Mouse (Mus musculus): ENCODE results near the gene Fhad1. TPM values are rescaled to one million over a fixed set of nuclear protein-coding genes. Genes with fewer than 3 reads are reported as not detected.

Gene Fhad1
- polyA plus RNA-seq, 1 experiment from 2014 or later = 1.2 TPM

DNA sequence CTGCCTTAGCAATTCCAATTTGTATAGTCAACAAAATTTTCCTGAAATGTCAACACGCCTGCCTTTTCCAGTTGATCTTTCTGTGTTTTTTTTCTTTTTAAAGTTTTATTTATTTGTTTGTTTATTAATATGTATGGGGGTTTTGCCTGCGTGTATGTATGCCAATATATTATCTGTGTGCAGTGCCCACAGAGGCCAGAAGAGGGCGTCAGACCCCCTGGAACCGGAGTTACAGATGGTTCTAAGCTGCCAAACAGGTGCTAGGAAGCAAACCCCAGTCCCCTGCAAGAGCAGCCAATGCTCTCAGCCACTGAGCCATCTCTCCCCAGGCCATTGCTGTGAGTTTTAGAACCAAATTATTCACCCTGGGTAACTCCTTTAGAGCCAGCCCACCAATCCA, 76.3 kb downstream of the Fhad1 start:
- Histone ChIP-seq H3K27ac (ENCODE audit: low read depth, low read length) (no peak overlapping the region), H3K27me3 (replicated peaks; ENCODE audit: control insufficient read depth, insufficient read depth, low read length) (no peaks in the 10 kb centered on the region), H3K9ac (ENCODE audit: low read depth, low read length) (no peak overlapping the region), H3K4me3 (ENCODE audit: low read depth, low read length) (no peak overlapping the region), H3K36me3 (ENCODE audit: control insufficient read depth, insufficient read depth) (no peaks in the 10 kb centered on the region), H3K4me2 (replicated peaks; ENCODE audit: low read depth) (no peak overlapping the region), H3K9me3 (ENCODE audit: control insufficient read depth) (no peaks in the 10 kb centered on the region), H3K4me1 (replicated peaks; ENCODE audit: control insufficient read depth, insufficient read depth, low read length) (0 out of 2 replicates have a peak, but pooled peaks cover 2% of the 10 kb centered on the region)
- TF ChIP-seq CTCF (IDR thresholded peaks at IDR 0.05; ENCODE audit: low read depth) = peak; percentile 30; the same call in 1 of the 2 replicates
- WGBS = 74% methylated on average over 4 of the region's 4 CpGs
- ATAC-seq = no peak

DNA sequence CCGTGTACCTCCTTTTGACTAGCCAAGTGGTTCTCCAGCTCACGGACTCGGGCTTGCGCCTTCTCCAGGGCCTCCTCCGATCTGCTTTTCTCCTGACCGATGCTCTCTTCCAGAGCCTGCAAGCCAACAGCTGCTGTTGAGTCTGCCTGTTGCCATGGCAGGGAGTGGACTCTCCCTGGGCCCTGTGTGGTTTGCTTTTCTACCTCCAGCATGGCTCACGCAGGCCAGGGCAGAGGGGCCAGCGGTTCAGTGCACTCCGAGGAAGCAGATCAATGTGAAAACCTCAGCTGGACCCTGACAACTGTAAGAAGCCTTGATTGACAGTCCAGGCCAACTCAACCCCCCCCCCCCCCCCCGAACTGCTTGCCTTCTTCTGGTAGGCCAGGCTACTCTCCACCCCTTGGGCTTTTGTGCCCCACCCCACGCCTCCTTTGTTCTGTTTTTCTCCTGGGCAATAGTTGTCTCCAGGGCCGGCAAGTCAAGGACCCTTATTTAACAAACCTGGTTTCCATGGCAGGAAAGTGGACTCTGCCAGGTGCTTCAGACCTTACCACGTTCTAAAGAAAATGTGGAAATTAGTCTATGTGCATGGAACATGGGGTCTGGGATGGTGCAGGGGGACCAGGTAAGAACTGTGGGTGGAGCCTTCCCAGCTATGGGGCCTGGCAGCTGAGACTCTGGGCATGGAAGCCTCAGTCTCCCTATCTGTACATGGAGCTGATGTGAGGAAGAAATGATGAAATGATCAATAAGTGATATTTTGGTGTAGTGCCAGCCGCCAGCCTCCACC, 81.9 kb downstream of the Fhad1 start:
- Histone ChIP-seq H3K27me3 (replicated peaks; ENCODE audit: control insufficient read depth, insufficient read depth, low read length) (no peaks in the 10 kb centered on the region), H3K4me2 (replicated peaks; ENCODE audit: low read depth) (no peak overlapping the region), H3K9me3 (ENCODE audit: control insufficient read depth) (no peaks in the 10 kb centered on the region), H3K27ac (ENCODE audit: low read depth, low read length) (no peak overlapping the region), H3K36me3 (ENCODE audit: control insufficient read depth, insufficient read depth) (no peaks in the 10 kb centered on the region), H3K4me3 (ENCODE audit: low read depth, low read length) (no peak overlapping the region), H3K4me1 (replicated peaks; ENCODE audit: control insufficient read depth, insufficient read depth, low read length) (no peaks in the 10 kb centered on the region), H3K9ac (ENCODE audit: low read depth, low read length) (no peak overlapping the region)
- TF ChIP-seq CTCF (IDR thresholded peaks at IDR 0.05; ENCODE audit: low read depth) = no peak
- WGBS = 60% methylated on average over 14 of the region's 14 CpGs
- no peak for ATAC-seq

DNA sequence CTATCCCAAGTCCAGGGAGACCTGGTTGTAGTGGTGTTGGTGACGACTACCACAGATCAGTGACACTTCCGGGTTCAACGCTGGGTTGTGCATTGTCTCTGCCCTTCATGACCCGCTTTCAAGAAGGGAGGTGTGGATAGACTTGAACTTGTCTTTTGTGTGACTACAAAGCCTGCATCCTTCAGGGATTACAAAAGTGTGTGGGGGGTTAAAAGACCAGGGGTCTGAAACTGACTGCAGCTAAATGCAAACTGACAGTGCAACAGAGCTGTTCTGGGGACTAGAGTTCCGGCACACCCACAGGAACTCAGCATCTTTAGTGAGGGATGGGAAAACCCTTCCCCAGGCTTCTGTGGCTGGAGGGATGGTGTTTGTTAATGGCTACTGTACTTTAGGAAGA, 83.4 kb downstream of the Fhad1 start:
- H3K27me3 ChIP-seq (replicated peaks; ENCODE audit: control insufficient read depth, insufficient read depth, low read length) = no peaks in the 10 kb centered on the region
- no peaks in the 10 kb centered on the region for H3K9me3 ChIP-seq (ENCODE audit: control insufficient read depth)
- TF ChIP-seq CTCF (IDR thresholded peaks at IDR 0.05; ENCODE audit: low read depth) = no peak
- no peaks in the 10 kb centered on the region for H3K4me1 ChIP-seq (replicated peaks; ENCODE audit: control insufficient read depth, insufficient read depth, low read length)
- H3K27ac ChIP-seq (ENCODE audit: low read depth, low read length) = no peak overlapping the region
- no peak overlapping the region for H3K4me2 ChIP-seq (replicated peaks; ENCODE audit: low read depth)
- H3K9ac ChIP-seq (ENCODE audit: low read depth, low read length) = no peak overlapping the region
- H3K4me3 ChIP-seq (ENCODE audit: low read depth, low read length) = no peak overlapping the region
- no peak for ATAC-seq
- no peaks in the 10 kb centered on the region for H3K36me3 ChIP-seq (ENCODE audit: control insufficient read depth, insufficient read depth)
- WGBS = 90% methylated on average over 5 of the region's 5 CpGs

DNA sequence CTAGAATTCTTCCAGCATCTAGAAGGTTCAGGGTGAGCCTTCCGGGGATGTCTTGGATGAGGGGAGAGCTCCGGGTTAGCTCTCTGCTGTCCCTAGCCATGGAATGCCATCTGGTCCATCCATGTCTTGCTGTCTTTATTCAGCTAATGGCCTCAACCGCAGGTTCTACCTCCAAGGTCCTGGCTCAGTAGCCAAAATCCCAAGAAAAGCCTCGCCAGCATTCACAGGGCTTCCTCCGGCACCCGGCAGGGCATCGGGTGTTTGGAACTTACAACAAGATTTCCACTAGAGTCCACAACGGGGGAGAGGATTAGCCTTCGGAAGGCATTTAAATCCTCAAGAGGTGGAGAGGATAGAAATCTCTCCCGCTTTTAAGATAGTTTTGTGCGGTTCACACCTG, 84.9 kb downstream of the Fhad1 start:
- Histone ChIP-seq H3K4me3 (ENCODE audit: low read depth, low read length) (no peak overlapping the region), H3K27ac (ENCODE audit: low read depth, low read length) (no peak overlapping the region), H3K27me3 (replicated peaks; ENCODE audit: control insufficient read depth, insufficient read depth, low read length) (no peaks in the 10 kb centered on the region), H3K9me3 (ENCODE audit: control insufficient read depth) (no peaks in the 10 kb centered on the region), H3K4me1 (replicated peaks; ENCODE audit: control insufficient read depth, insufficient read depth, low read length) (no peaks in the 10 kb centered on the region), H3K4me2 (replicated peaks; ENCODE audit: low read depth) (no peak overlapping the region), H3K9ac (ENCODE audit: low read depth, low read length) (no peak overlapping the region), H3K36me3 (ENCODE audit: control insufficient read depth, insufficient read depth) (no peaks in the 10 kb centered on the region)
- no peak for ATAC-seq
- 86% methylated on average over 11 of the region's 11 CpGs for WGBS
- no peak for TF ChIP-seq CTCF (IDR thresholded peaks at IDR 0.05; ENCODE audit: low read depth)

DNA sequence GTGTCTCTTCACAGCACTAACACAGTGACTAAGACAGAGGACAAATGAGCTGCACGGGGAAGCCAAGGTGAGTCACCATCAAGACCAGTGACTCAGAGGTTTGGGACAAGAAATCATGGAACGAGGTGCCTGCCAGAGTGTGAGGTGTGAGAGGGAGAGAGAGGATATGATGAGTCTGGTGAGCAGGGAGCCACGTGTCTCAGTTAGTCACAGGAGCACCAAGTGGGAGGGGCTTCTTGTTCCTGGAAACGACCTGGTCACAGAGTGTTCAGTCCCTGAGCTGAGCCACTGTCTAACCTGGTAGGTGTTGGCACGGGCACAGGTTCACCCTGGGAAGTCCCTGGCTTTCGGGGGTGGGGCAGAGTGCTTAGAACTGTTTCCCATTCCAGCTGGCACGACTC, 86.0 kb downstream of the Fhad1 start:
- Histone ChIP-seq H3K9me3 (ENCODE audit: control insufficient read depth) (no peaks in the 10 kb centered on the region), H3K27me3 (replicated peaks; ENCODE audit: control insufficient read depth, insufficient read depth, low read length) (no peaks in the 10 kb centered on the region), H3K4me2 (replicated peaks; ENCODE audit: low read depth) (no peak overlapping the region), H3K4me3 (ENCODE audit: low read depth, low read length) (no peak overlapping the region), H3K27ac (ENCODE audit: low read depth, low read length) (no peak overlapping the region), H3K4me1 (replicated peaks; ENCODE audit: control insufficient read depth, insufficient read depth, low read length) (no peaks in the 10 kb centered on the region), H3K9ac (ENCODE audit: low read depth, low read length) (no peak overlapping the region), H3K36me3 (ENCODE audit: control insufficient read depth, insufficient read depth) (no peaks in the 10 kb centered on the region)
- ATAC-seq = peak; percentile 87
- TF ChIP-seq CTCF (IDR thresholded peaks at IDR 0.05; ENCODE audit: low read depth) = no peak
- 41% methylated on average over 7 of the region's 7 CpGs for WGBS

DNA sequence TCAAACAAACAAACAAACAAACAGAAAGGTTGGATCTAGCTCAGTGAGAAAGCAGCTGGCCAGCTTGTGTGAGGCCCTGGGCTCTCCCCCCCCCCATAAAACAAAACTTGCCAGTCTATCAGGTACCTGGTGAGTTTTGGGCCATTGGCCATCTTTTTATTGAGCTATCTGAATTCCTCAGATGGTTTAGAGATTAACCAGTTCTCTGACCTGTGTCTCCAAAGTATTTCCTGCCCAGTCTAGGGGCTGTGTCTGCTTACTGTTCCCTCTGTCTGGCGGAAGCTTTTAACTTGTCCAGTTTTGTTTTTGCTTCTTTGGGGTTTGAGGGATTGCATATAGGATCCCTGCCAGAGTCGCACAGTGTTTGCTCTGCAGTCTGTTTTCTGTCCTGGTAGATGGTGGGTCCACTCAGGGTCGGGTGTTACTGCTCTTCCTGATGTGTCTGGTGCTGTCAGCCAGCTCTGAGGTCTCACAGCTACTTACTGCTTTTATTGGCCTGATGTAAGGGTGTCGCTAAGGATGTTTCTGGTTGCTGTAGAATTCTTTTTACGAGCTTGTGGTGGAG, 89.0 kb downstream of the Fhad1 start:
- no peaks in the 10 kb centered on the region for H3K9me3 ChIP-seq (ENCODE audit: control insufficient read depth)
- no peaks in the 10 kb centered on the region for H3K36me3 ChIP-seq (ENCODE audit: control insufficient read depth, insufficient read depth)
- no peaks in the 10 kb centered on the region for H3K27me3 ChIP-seq (replicated peaks; ENCODE audit: control insufficient read depth, insufficient read depth, low read length)
- no peak overlapping the region for H3K4me3 ChIP-seq (ENCODE audit: low read depth, low read length)
- no peak overlapping the region for H3K4me2 ChIP-seq (replicated peaks; ENCODE audit: low read depth)
- no peak for ATAC-seq
- 29% methylated on average over 5 of the region's 5 CpGs for WGBS
- H3K4me1 ChIP-seq (replicated peaks; ENCODE audit: control insufficient read depth, insufficient read depth, low read length) = no peaks in the 10 kb centered on the region
- no peak overlapping the region for H3K27ac ChIP-seq (ENCODE audit: low read depth, low read length)
- TF ChIP-seq CTCF (IDR thresholded peaks at IDR 0.05; ENCODE audit: low read depth) = no peak
- no peak overlapping the region for H3K9ac ChIP-seq (ENCODE audit: low read depth, low read length)

Data from intestine, postnatal 0 days (tissue).